Mouse (Mus musculus) bone marrow, adult 2 months (tissue): ENCODE data around the gene Cyp1b1. TPM values are rescaled to one million over a fixed set of nuclear protein-coding genes. Genes with fewer than 3 reads are reported as not detected.

Experiments used
- H3K27ac ChIP-seq: fragments of 200-500 bp; 2 replicates; pipeline ENCODE4 v1.5.1; 2012; ENCODE audit warnings: low read depth, mild to moderate bottlenecking, control low read depth, inconsistent platforms, low read length; ENCODE audit not compliant: control insufficient read depth, poor library complexity, insufficient read depth
- H3K4me1 ChIP-seq: fragments of 200-500 bp; 2 replicates; pipeline ENCODE4 v1.6.1; 2011; ENCODE audit warnings: low read length; ENCODE audit not compliant: control insufficient read depth, insufficient read depth
- H3K4me3 ChIP-seq: fragments of 200-500 bp; replicated peaks from 2 replicates; pipeline ENCODE3; 2011; ENCODE audit warnings: mild to moderate bottlenecking, low read depth, low read length, control low read depth; ENCODE audit not compliant: control insufficient read depth
- CTCF ChIP-seq: fragments of 200-500 bp; IDR thresholded peaks from 2 replicates; pipeline ENCODE4 v1.5.1; 2011; ENCODE audit warnings: low read length, control low read depth; ENCODE audit not compliant: control insufficient read depth, insufficient read depth
- POLR2A ChIP-seq: fragments of 200-500 bp; IDR thresholded peaks from 2 replicates; pipeline ENCODE4 v1.6.1; 2011; ENCODE audit warnings: low read depth, mild to moderate bottlenecking, control low read depth, low read length, borderline replicate concordance; ENCODE audit not compliant: control insufficient read depth
- WGBS: fragments of 180-500 bp; shearing (Covaris S2); methylation state at CpG from one replicate; pipeline ENCODE4 v1.1.7; 2018; 5-methylcytosine and 5-hydroxymethylcytosine counted together
- polyA plus RNA-seq: library from polyadenylated mRNA; stranded (reverse); fragments of >200 nt; gene quantifications from 2 replicates; pipeline ENCODE4 v1.2.4, GENCODE M21; 2011; ENCODE audit warnings: low replicate concordance; ENCODE audit not compliant: missing spikeins, insufficient read depth, insufficient read length

The Cyp1b1 gene
- polyA plus RNA-seq: 1.1 and 4.2 TPM in 2 replicates

DNA sequence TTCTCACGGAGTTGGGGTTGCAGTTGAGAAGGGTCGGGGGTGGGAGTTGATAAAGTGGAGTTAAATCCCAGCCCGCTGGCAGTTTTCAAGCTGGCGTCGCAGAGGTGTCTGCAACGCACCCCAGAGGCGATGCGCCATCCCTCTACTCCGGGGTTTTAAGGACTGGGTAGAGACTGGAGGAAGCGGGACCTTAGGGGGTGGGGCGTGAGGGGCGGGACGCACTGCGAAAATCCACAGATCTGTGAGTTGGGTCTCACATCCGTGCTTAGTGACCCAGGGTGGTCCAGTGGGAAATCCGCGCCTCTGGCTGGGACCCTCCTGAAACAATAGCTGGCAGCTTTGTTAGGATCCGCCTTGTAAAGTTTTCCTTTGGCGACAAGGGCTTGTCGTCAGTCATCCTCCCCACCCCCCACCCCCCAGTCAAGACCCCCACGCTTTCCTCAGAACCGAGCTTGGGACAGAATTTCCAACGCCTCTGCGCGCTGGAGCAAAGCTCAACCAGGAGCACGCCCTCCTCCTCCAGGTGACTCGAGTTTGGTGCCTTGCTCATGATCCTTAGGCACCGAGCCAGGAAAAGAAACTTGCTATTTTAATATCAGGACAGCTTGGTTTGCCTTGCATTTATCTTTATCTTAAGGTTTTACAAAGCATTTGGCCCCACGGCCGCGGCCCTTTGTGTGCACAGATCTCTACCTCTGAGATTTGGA lies at the start of gene Cyp1b1:
Gene Cyp1b1 (minus strand): TSS at position 131 of the 707 bp plus-strand sequence.
- peak; percentile 13; the same call in 1 of the 2 replicates for TF ChIP-seq POLR2A
- TF ChIP-seq CTCF: no peak
- no peak within 1 kb of the TSS for H3K4me3 ChIP-seq
- peak within 1 kb of the TSS; percentile 14; the same call in 1 of the 2 replicates for H3K27ac ChIP-seq
- no peaks in the 10 kb centered on the region; the same call in 1 of the 2 replicates for H3K4me1 ChIP-seq
- 3% methylated on average over 31 of the region's 31 CpGs for WGBS

DNA sequence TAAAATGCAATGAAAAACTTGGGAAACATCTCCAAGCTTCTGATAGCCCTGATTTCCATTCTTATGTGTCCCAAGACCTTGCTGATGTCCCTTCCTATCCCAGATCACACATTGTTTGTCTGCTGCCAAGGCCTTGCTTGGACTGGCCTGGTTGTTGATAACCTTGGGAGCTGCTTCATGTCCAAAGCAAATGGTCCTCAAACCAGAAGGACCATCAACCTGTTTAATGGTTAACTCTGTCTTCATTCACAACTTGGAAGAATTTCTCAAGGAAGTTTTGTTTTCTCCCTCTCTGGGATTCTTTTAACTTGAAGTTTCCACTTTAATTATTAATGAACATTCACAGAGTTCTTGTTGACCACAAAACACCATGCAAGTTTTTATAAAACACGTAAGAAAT lies 47.0 kb upstream of the Cyp1b1 start:
- no peak for TF ChIP-seq CTCF
- no peak for TF ChIP-seq POLR2A
- Histone ChIP-seq H3K4me3 (no peak overlapping the region), H3K27ac (no peak overlapping the region), H3K4me1 (no peaks in the 10 kb centered on the region)
- WGBS: 83% methylated on average over 1 of the region's 1 CpGs

- H3K4me1 ChIP-seq: no peaks in the 10 kb centered on the region
- 89% methylated on average over 12 of the region's 12 CpGs for WGBS
- H3K27ac ChIP-seq: no peak overlapping the region
- TF ChIP-seq CTCF (no peak), POLR2A (no peak)
- H3K4me3 ChIP-seq: no peak overlapping the region
Measured at GRCm38 (mm10) chr17:79753831-79754230, 39.0 kb upstream of the Cyp1b1 start.

GRCm38 (mm10) chr17:79752836-79753235 lies 38.0 kb upstream of the Cyp1b1 start:
- no peak overlapping the region for H3K27ac ChIP-seq
- no peak overlapping the region for H3K4me3 ChIP-seq
- no peaks in the 10 kb centered on the region for H3K4me1 ChIP-seq
- TF ChIP-seq CTCF: peak; percentile 21; the same call in 1 of the 2 replicates
- no peak for TF ChIP-seq POLR2A

DNA sequence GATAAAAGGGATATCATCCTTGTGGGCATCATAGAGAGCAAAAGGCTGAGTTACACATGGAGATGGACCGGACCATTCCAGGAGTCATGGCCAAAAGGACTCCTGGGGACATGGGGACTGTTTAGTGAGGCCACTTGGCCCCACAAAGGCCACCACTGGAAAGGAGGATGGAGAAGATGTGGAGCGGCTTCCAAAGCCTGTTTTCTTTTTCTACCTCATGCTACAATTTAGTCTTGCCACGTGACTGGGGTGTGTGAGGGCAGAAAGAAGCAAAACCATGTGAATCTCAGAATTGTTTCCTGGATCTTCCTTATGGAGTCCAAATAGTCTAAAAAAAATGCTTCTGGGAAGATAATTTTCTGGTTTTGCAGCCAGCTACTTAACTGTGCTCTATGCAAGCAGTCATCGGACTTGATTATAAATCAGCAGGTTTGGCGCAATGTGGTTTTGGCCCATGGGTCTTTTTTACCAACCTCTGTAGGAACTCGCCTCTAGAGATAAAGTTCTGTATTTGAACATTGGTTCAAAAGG lies 36.9 kb upstream of the Cyp1b1 start:
- H3K4me1 ChIP-seq: no peaks in the 10 kb centered on the region
- no peak overlapping the region for H3K4me3 ChIP-seq
- 64% methylated on average over 6 of the region's 6 CpGs for WGBS
- no peak overlapping the region for H3K27ac ChIP-seq
- no peak for TF ChIP-seq CTCF
- no peak for TF ChIP-seq POLR2A

DNA sequence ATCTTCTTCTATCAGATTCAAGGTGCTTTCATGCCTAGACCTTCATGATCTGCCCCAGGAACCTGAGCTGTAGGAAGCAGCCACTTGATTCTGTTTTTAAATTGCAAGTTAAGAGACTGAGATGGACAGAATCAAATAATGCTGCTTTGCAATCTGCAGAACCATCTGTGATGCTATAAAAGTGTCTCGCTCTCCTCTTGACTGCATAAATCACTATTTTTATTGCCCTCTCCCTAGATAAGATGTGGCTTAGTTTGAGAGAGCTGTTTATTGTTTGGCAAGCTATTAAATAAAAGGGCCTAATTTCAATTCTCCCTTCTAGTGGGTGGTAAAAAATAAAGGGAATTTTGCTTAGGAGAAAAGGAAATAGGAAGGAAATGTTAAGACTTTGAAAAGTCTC lies 34.8 kb upstream of the Cyp1b1 start:
- whole genome bisulfite sequencing: 82% methylated on average over 1 of the region's 1 CpGs
- Histone ChIP-seq H3K4me3 (no peak overlapping the region), H3K4me1 (no peaks in the 10 kb centered on the region), H3K27ac (no peak overlapping the region)
- no peak for TF ChIP-seq CTCF
- TF ChIP-seq POLR2A: no peak

- no peaks in the 10 kb centered on the region for H3K4me1 ChIP-seq
- WGBS: 90% methylated on average over 11 of the region's 11 CpGs
- no peak overlapping the region for H3K27ac ChIP-seq
- no peak overlapping the region for H3K4me3 ChIP-seq
- TF ChIP-seq POLR2A (no peak), CTCF (no peak)
Measured at GRCm38 (mm10) chr17:79746954-79747353, 32.1 kb upstream of the Cyp1b1 start.

- TF ChIP-seq CTCF: no peak
- no peak for TF ChIP-seq POLR2A
- no peaks in the 10 kb centered on the region for H3K4me1 ChIP-seq
- no peak overlapping the region for H3K27ac ChIP-seq
- WGBS: 52% methylated on average over 3 of the region's 3 CpGs
- H3K4me3 ChIP-seq: no peak overlapping the region
Measured at GRCm38 (mm10) chr17:79746146-79746591, 31.3 kb upstream of the Cyp1b1 start.

DNA sequence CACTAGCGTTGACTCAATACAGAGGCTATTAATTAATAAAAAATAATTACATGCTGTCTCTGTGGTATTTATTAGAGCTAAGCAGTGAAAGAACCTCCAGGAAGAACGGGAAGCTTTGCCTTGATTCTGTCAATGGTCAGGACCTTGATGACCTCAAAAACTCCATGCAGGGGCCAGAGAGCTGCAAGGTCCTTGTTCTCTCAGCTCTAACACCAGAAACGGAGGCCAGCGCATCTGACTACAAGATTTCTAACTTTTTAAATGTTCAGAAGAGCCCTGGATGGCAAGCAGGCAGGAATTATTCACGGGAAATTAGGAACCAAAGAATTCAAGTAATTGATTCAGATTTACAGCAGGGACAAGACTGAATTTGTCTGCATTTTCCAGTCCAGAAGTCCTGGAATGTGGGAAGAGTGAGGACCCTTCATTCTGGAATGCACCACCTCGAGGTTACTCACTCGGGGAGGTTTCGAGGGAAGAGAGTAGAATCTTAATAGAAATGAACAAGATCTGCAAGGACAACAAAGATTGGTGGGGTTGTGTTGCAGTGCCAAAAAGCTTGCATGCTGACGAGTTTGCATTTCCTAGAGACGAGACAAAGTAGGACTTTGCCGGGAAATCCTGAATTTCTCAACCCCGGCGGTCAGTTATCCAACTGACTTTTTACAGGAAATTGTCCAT lies 30.3 kb upstream of the Cyp1b1 start:
- Histone ChIP-seq H3K4me1 (no peaks in the 10 kb centered on the region), H3K4me3 (no peak overlapping the region), H3K27ac (no peak overlapping the region)
- TF ChIP-seq POLR2A (no peak), CTCF (no peak)
- 79% methylated on average over 13 of the region's 13 CpGs for WGBS
